Mouse (Mus musculus) heart, postnatal 0 days (tissue): Measurements from ENCODE around the gene Opa3.

Source experiments
- CTCF ChIP-seq: IDR thresholded peaks from 2 replicates; pipeline ENCODE4 v1.5.1; 2016; ENCODE audit warnings: antibody characterized with exemption, control low read depth, low read depth
- EP300 ChIP-seq: IDR thresholded peaks from 2 replicates; pipeline ENCODE4 v1.6.1; 2016; ENCODE audit warnings: antibody characterized with exemption, low read depth

DNA sequence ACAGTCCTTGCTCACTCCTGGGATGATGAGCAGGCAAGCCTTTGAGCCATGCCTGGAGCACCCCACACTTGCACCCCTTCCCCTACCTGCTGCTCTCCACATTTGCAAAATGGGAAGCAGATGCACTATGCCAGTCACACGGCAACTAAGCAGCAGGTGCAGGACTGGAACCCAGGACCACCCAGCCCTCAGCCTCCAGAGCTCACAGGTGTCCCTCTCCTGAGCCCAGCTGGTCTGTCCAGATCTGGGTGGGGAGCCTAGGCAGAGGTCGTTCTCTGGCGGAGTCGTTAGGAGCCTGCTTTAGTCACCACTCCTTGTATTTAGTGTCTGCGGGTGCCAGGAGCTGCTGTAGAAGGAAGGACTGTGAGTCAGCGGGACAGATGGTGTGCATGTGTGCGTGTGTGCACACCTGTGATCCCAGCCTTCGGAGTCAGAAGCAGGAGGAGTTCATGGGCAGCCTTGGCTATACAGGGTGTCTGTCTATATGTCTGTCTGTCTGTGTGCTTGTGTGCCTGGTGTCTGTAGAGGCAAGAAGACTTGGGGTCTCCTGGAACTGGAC lies 12.8 kb downstream of the Opa3 start:
- TF ChIP-seq CTCF = no peak
- TF ChIP-seq EP300 = no peak
